Mouse (Mus musculus) spleen, postnatal 36 days (tissue): ENCODE results near the gene Galnt7.

Source experiments
- DNase-seq, 2 experiments: peaks; one replicate each; pipeline ENCODE4 v3.0.0; 2022; ENCODE audit warnings: low spot score in 2 of 2, mixed read lengths in 1 of 2

Gene Galnt7

DNA sequence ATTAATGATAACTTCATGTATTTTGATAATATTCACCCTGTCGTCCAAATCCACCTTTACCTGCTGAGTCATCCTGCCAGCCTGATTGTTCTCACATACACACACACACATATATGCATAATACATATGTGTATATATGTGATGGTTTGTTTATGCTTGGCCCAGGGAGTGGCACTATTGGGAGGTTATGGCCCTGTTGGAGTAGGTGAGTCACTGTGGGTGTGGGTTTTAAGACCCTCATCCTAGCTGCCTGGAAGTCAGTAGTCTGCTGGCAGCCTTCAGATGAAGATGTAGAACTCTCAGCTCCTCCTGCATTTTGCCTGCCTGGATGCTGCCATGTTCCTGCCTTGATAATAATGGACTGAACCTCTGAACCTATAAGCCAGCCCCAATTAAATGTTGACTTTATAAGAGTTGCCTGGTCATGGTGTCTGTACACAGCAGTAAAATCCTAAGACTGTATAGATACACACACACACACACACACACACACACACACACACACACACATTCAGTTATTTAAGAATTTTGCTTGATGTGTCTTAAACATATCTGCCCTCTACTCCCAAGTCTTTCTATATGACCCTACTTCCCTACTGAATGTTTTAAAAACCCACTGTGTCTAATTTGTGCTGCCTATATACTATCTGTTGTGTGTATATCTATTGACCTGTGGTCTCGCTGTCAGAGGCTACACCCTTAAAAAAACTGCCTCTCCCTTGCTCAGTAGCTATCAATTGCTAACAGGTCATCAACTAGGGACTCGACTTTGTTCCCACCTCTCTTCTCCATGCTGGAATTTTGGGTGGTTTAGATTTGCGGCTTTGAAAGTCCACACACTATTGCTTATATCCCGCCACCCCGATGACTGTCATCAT is 23.8 kb downstream of the Galnt7 start:
- DNase-seq = no peak

GRCm38 (mm10) chr8:57627946-57628786 is 24.7 kb downstream of the Galnt7 start:
- DNase-seq = no peak

- no peak for DNase-seq
Observed at GRCm38 (mm10) chr8:57623955-57624354, 28.9 kb downstream of the Galnt7 start.

DNA sequence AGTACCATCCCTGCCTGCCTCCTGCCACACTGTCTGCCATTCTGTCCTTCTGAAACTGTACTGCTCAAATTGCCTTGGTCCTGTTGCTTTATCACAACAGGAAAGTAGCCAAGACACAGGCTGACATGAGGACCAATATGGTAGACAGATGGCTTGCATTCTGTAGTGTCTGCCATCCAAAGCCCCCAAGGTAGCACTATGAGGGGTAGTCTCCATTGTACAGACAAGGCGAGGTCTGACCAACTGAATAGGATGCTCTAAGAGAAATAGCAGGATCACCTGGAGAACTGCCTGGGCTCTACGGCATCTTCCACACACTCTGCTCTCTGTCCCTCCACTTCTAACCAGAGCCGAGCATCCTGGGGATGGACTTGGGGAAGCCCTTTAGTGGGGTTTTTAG is 29.8 kb downstream of the Galnt7 start:
- no peak for DNase-seq

DNA sequence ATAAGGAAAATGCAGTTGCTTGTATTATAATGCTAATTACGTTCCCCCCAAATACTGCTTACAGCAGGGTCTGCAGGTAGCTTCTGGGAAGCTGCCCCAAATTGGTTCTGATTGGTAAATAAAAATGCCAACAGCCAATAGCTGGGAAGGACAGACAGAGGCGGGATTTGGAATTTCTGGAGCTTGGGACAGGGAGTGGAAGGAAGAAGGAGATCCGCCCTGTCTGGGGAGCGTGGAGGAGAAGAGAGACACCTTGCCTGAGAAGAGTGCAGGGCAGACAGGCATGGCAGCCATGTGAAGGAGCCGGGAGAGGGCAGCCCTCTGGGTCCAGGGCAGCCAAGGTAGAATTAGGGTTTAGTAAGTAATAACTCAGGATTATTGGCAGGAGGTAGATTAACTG is 35.9 kb downstream of the Galnt7 start:
- no peak for DNase-seq

DNA sequence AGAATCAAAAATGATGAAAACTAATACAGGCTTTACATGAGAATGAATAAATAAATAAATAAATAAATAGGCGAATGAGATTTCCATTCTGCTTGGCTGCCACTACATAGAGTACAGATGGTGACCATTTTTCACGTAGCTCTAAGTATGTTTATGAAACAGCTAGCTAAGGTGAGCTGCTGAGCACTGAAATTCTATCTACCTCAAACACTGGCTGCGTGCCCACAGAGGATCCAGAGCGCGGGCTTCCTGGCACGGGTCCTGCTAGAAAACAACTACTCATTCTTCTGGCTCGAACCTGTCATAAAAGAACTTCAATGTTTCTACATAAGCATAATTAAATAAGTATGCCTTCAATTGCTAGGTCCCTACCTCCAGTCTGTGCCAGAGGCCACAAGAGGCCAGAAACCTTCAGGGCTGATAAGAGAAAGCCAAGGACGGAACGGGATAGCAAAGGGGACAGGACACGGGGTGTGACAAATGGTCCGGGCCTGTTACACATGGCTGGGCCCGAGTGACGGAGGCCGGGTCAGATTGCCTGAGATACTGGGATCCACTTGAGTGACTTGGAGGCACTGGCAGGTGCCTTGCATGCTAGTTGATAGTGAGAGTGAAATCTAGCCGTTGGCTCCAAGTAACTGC is 37.7 kb downstream of the Galnt7 start:
- no peak for DNase-seq

DNA sequence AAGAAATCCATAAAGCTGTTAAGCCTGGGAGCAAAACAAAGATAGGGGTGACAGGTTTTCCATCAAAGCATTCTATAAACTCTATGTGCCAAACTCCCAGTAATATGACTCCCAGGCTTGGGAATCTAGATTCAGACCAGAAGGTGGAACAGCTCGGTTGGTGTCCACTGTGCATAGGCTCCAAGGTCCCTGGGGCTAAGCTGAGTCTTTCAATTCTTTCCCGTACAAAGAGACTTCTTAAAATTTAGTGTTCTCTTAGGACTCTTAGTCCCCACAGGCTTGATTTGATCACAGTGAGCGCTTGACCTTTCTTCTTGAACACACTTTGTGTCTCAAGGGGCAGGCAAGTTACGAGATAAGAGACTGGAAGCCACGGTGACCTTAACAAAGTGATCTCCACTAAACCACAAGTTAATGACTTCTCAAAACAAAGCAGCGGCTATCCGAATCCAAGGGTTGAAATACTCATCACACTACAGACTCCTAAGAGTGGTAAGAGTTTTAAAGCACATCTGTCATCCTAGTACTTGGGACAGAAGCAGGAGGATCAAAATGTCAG is 41.3 kb downstream of the Galnt7 start:
- DNase-seq = no peak

GRCm38 (mm10) chr8:57610706-57611418 is 42.0 kb downstream of the Galnt7 start:
- no peak for DNase-seq

GRCm38 (mm10) chr8:57602511-57602910 is 50.3 kb downstream of the Galnt7 start:
- no peak for DNase-seq

DNA sequence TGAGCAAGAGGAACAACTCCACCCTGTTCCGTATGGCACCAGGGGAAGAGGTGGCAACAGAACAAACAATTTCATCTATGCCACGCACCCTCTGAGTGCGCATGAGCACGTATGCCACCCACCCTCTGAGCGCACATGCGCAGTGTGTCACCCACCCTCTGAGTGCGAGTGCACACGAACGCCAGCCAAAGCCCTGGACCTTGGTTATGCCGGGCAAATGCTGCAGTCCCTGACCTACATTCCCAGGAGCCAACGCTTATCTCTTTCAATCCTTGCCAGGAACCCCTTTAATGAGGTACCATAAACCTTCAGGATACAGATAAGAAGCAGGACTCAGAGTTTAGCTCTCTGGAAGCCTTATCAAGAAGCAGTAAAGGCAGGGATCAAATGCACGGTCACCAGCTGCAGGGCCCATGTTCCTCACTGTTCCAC is 50.8 kb downstream of the Galnt7 start:
- no peak for DNase-seq

GRCm38 (mm10) chr8:57599813-57600555 is 52.8 kb downstream of the Galnt7 start:
- DNase-seq = no peak

DNA sequence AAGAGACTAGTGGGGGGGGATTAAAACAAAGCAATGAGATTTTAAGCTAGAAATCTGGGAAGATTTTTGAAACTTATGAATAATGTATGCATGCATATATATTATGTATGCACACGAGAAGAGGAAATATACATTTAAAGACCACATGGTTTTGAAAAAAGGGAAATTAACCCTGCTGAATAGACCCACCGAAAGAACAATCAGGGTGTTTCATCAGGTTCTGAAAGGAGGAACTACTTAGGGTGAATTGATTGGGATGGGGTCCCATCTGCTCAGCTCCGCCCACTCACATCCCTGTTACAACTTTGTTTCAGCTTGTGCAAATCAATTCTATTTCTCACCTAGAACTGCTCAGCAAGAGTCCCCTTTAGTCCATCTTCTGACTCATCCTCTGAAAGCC is 57.0 kb downstream of the Galnt7 start:
- DNase-seq = no peak

GRCm38 (mm10) chr8:57594175-57594885 is 58.5 kb downstream of the Galnt7 start:
- no peak for DNase-seq

GRCm38 (mm10) chr8:57592604-57593003 is 60.2 kb downstream of the Galnt7 start:
- no peak for DNase-seq

DNA sequence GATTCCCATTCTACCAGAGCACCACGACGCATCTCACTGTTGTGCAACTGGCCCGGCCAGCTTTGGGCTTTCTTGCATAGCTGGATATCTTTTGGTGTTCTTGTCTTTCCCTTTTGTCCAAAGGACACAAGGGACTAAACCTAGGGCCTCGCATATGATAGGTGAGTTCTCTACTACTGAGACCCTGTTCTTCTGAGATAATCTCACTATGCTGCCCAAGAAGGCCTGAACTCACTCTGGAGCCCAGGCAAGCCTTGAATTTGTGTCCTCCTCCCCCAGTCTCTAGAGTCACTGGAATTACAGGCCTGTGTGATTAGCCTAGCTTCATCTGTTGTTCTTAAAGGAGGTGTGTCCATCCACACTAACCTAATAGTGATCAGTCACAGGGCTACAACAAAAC is 61.2 kb downstream of the Galnt7 start:
- no peak for DNase-seq

GRCm38 (mm10) chr8:57590015-57590414 is 62.8 kb downstream of the Galnt7 start:
- DNase-seq = no peak

DNA sequence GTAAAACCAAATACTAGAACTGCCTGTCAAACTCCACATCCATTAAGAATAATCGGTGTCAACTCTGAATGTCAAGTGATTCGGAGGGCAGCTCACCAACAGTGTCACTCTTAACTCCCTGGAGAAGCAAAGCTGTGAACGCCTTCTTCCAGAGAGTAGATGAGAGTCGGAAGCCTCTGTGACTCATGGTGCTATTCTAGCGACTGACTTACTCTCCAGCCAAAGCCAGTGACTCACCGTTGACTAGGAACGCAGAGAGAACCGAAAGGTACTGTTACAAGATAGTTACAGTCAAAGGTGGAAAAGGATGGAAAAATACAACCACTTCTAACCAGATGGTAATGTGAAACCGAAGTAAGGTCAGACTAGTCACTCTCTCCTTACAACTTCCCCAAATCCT is 63.7 kb downstream of the Galnt7 start:
- no peak for DNase-seq

DNA sequence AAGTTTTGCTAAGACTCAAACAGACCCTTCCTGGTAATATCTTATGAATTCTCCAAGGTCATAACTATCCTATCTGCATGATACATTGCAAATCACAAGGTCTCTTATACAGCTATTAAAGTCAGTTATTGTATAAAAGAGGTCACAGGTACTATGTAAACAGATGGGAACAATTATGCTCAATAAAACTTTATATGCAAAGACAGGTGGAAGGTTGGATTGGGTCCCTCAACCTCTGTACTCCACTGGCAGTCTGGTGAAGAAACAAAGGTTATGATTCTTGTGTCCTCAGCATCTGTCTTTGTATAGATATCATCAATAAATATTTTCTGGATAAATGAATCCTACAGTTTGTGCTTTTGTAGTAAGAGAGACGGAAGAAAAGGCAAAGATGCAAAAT is 64.2 kb downstream of the Galnt7 start:
- no peak for DNase-seq

GRCm38 (mm10) chr8:57586667-57587066 is 66.2 kb downstream of the Galnt7 start:
- DNase-seq = no peak

- DNase-seq = no peak
Observed at GRCm38 (mm10) chr8:57585831-57586230, 67.0 kb downstream of the Galnt7 start.
